Mouse (Mus musculus): Measurements from ENCODE around the gene Hdhd3. TPM values are rescaled to one million over a fixed set of nuclear protein-coding genes. Genes with fewer than 3 reads are reported as not detected.

Hdhd3 gene
- 23.5 and 26.0 TPM in 2 replicates for polyA plus RNA-seq (2015; fragmentation: Nextera tagmentation; extraction: Ambion mirVana)

DNA sequence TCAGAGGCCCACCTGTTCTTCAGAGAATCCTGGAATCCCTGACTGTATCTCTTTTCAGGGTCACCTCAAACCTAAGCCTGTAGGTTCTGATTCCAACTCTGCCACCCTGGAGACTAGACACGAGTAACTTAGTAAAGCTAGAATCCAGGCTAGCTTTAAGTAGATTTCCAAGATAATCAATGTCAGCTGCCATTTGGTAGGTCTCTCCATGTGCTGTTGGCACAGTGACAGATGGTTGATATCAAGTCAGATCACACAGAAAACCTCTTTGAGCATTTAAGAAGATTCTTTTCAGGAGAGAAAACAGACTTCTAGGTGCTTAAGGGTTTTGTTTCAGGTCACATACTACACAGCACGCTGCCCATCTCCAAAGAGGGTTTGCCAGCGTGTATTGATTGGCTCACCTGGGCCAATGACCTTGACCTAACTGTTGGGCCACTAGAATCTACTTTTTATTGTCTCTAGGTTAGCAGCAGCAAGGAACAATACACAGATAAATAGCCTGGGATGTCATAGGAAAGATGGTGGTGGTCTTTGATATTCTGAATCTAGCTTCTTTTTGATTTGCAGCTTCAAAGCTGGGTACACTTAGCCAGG is at the start of gene Hdhd3:
Gene Hdhd3 (minus strand): TSS at position 94 of the 597 bp plus-strand sequence.
- Histone ChIP-seq H3K9ac (ENCODE audit: low read length) (peak within 1 kb of the TSS; percentile 82), H3K4me1 (replicated peaks; ENCODE audit: control insufficient read depth, insufficient read depth) (peaks cover 7% of the 10 kb centered on the region; the same call in 1 of the 2 replicates), H3K36me3 (ENCODE audit: control insufficient read depth, insufficient read depth, low read length) (peaks cover 15% of the 10 kb centered on the region), H3K9me3 (ENCODE audit: control insufficient read depth, low read length) (no peaks in the 10 kb centered on the region), H3K4me3 (ENCODE audit: low read depth, low read length) (peak within 1 kb of the TSS; percentile 72), H3K27ac (replicated peaks) (peak within 1 kb of the TSS; percentile 91), H3K27me3 (ENCODE audit: control insufficient read depth, insufficient read depth, low read length) (no peaks in the 10 kb centered on the region), H3K4me2 (replicated peaks; ENCODE audit: low read depth) (peak within 1 kb of the TSS; percentile 66)
- TF ChIP-seq CTCF (IDR thresholded peaks at IDR 0.05; ENCODE audit: low read depth): no peak
- TF ChIP-seq EP300 (optimal IDR thresholded peaks at IDR 0.05): no peak
- 55% methylated on average over 3 of the region's 3 CpGs for WGBS
- no peak for DNase-seq (ENCODE audit: low spot score)
- no peak for ATAC-seq (ENCODE audit: low FRiP score, low TSS enrichment)

GRCm38 (mm10) chr4:62551966-62552365 is 48.7 kb upstream of the Hdhd3 start:
- 76% methylated on average over 7 of the region's 7 CpGs for WGBS
- no peak for TF ChIP-seq EP300 (optimal IDR thresholded peaks at IDR 0.05)
- TF ChIP-seq CTCF (IDR thresholded peaks at IDR 0.05; ENCODE audit: low read depth): no peak

DNA sequence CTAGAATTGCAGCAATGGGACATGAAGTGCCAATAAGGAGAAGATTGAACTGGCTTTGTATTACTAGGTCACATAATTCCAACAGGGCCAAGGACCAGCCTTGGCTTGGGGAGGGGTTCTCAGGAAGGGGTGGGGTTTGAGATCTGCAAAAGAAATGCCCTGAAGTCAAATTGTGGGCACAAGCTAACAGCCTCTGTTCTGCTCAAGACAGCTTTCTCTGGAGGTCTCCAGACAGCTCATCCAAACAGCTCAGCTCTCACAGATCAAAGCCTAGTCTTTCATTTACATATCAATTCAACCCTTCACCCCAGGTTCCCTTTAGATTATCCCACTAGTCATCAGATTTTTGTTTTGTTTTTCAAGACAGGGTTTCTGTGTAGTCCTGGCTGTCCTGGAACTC is 41.5 kb upstream of the Hdhd3 start:
- no peaks in the 10 kb centered on the region for H3K36me3 ChIP-seq (ENCODE audit: control insufficient read depth, insufficient read depth, low read length)
- ATAC-seq (ENCODE audit: low FRiP score, low TSS enrichment) (no peak), DNase-seq (ENCODE audit: low spot score) (no peak)
- no peak for TF ChIP-seq CTCF (IDR thresholded peaks at IDR 0.05; ENCODE audit: low read depth)
- TF ChIP-seq EP300 (optimal IDR thresholded peaks at IDR 0.05): no peak
- no peaks in the 10 kb centered on the region for H3K4me1 ChIP-seq (replicated peaks; ENCODE audit: control insufficient read depth, insufficient read depth)
- no peak overlapping the region for H3K4me3 ChIP-seq (ENCODE audit: low read depth, low read length)
- no peak overlapping the region for H3K9ac ChIP-seq (ENCODE audit: low read length)
- H3K9me3 ChIP-seq (ENCODE audit: control insufficient read depth, low read length): no peaks in the 10 kb centered on the region
- no peak overlapping the region for H3K4me2 ChIP-seq (replicated peaks; ENCODE audit: low read depth)
- no peaks in the 10 kb centered on the region for H3K27me3 ChIP-seq (ENCODE audit: control insufficient read depth, insufficient read depth, low read length)
- H3K27ac ChIP-seq (replicated peaks): no peak overlapping the region

More at GRCm38 (mm10) chr4:62551966-62552365, 48.7 kb upstream of the Hdhd3 start:
- Histone ChIP-seq H3K27ac (replicated peaks) (no peak overlapping the region), H3K4me1 (replicated peaks; ENCODE audit: control insufficient read depth, insufficient read depth) (no peaks in the 10 kb centered on the region), H3K36me3 (ENCODE audit: control insufficient read depth, insufficient read depth, low read length) (no peaks in the 10 kb centered on the region), H3K27me3 (ENCODE audit: control insufficient read depth, insufficient read depth, low read length) (no peaks in the 10 kb centered on the region), H3K9ac (ENCODE audit: low read length) (no peak overlapping the region), H3K4me2 (replicated peaks; ENCODE audit: low read depth) (no peak overlapping the region), H3K4me3 (ENCODE audit: low read depth, low read length) (no peak overlapping the region), H3K9me3 (ENCODE audit: control insufficient read depth, low read length) (no peaks in the 10 kb centered on the region)
- ATAC-seq (ENCODE audit: low FRiP score, low TSS enrichment) (no peak), DNase-seq (ENCODE audit: low spot score) (no peak)

- Histone ChIP-seq H3K4me1 (replicated peaks; ENCODE audit: control insufficient read depth, insufficient read depth) (no peaks in the 10 kb centered on the region), H3K27ac (replicated peaks) (no peak overlapping the region), H3K36me3 (ENCODE audit: control insufficient read depth, insufficient read depth, low read length) (no peaks in the 10 kb centered on the region), H3K27me3 (ENCODE audit: control insufficient read depth, insufficient read depth, low read length) (no peaks in the 10 kb centered on the region), H3K4me3 (ENCODE audit: low read depth, low read length) (no peak overlapping the region), H3K9ac (ENCODE audit: low read length) (no peak overlapping the region), H3K4me2 (replicated peaks; ENCODE audit: low read depth) (no peak overlapping the region), H3K9me3 (ENCODE audit: control insufficient read depth, low read length) (no peaks in the 10 kb centered on the region)
- no peak for TF ChIP-seq EP300 (optimal IDR thresholded peaks at IDR 0.05)
- TF ChIP-seq CTCF (IDR thresholded peaks at IDR 0.05; ENCODE audit: low read depth): no peak
- ATAC-seq (ENCODE audit: low FRiP score, low TSS enrichment): no peak
- WGBS: 90% methylated on average over 6 of the region's 6 CpGs
- no peak for DNase-seq (ENCODE audit: low spot score)
Observed at GRCm38 (mm10) chr4:62543782-62544181, 40.5 kb upstream of the Hdhd3 start.

- DNase-seq (ENCODE audit: low spot score): no peak
- WGBS: 68% methylated on average over 3 of the region's 3 CpGs
Observed at GRCm38 (mm10) chr4:62541802-62542201, 38.5 kb upstream of the Hdhd3 start.

GRCm38 (mm10) chr4:62533729-62534128 is 30.5 kb upstream of the Hdhd3 start:
- no peak overlapping the region for H3K4me2 ChIP-seq (replicated peaks; ENCODE audit: low read depth)
- H3K36me3 ChIP-seq (ENCODE audit: control insufficient read depth, insufficient read depth, low read length): no peaks in the 10 kb centered on the region
- DNase-seq (ENCODE audit: low spot score) (no peak), ATAC-seq (ENCODE audit: low FRiP score, low TSS enrichment) (no peak)
- WGBS: 67% methylated on average over 6 of the region's 6 CpGs
- TF ChIP-seq CTCF (IDR thresholded peaks at IDR 0.05; ENCODE audit: low read depth) (no peak), EP300 (optimal IDR thresholded peaks at IDR 0.05) (no peak)
- no peak overlapping the region for H3K4me3 ChIP-seq (ENCODE audit: low read depth, low read length)
- H3K9ac ChIP-seq (ENCODE audit: low read length): no peak overlapping the region
- no peaks in the 10 kb centered on the region for H3K27me3 ChIP-seq (ENCODE audit: control insufficient read depth, insufficient read depth, low read length)
- no peaks in the 10 kb centered on the region for H3K9me3 ChIP-seq (ENCODE audit: control insufficient read depth, low read length)
- H3K4me1 ChIP-seq (replicated peaks; ENCODE audit: control insufficient read depth, insufficient read depth): no peaks in the 10 kb centered on the region
- no peak overlapping the region for H3K27ac ChIP-seq (replicated peaks)

More at GRCm38 (mm10) chr4:62541802-62542201, 38.5 kb upstream of the Hdhd3 start:
- H3K4me1 ChIP-seq (replicated peaks; ENCODE audit: control insufficient read depth, insufficient read depth): no peaks in the 10 kb centered on the region
- H3K4me2 ChIP-seq (replicated peaks; ENCODE audit: low read depth): no peak overlapping the region
- H3K4me3 ChIP-seq (ENCODE audit: low read depth, low read length): no peak overlapping the region
- no peak for TF ChIP-seq CTCF (IDR thresholded peaks at IDR 0.05; ENCODE audit: low read depth)
- TF ChIP-seq EP300 (optimal IDR thresholded peaks at IDR 0.05): no peak
- no peak overlapping the region for H3K27ac ChIP-seq (replicated peaks)
- ATAC-seq (ENCODE audit: low FRiP score, low TSS enrichment): no peak
- no peak overlapping the region for H3K9ac ChIP-seq (ENCODE audit: low read length)
- no peaks in the 10 kb centered on the region for H3K36me3 ChIP-seq (ENCODE audit: control insufficient read depth, insufficient read depth, low read length)
- H3K27me3 ChIP-seq (ENCODE audit: control insufficient read depth, insufficient read depth, low read length): no peaks in the 10 kb centered on the region
- no peaks in the 10 kb centered on the region for H3K9me3 ChIP-seq (ENCODE audit: control insufficient read depth, low read length)
